Mouse (Mus musculus): ENCODE measurements around the gene Ugdh. TPM values are rescaled to one million over a fixed set of nuclear protein-coding genes. Genes with fewer than 3 reads are reported as not detected.
"Not testable (repeated sequence)": the region's sequence is repeated elsewhere in the genome, so short reads cannot be mapped to it uniquely, and the experiment has no call there.

Ugdh gene
- 47.7 and 48.7 TPM in 2 replicates for total RNA-seq (2021)
- long read RNA-seq, experiment 1, transcript Ugdh-201 (12 exons, 2,550 nt) = major isoform, 81 of 90 reads
- long read RNA-seq, experiment 1, partial matches to known transcripts = 4 of 90 reads
- long read RNA-seq, experiment 1, other reads (novel, unspliced or antisense) = 5 of 90 reads
- long read RNA-seq, experiment 2, transcript Ugdh-201 (12 exons, 2,550 nt) = major isoform, 58 of 65 reads
- long read RNA-seq, experiment 2, partial matches to known transcripts = 4 of 65 reads
- long read RNA-seq, experiment 2, other reads (novel, unspliced or antisense) = 3 of 65 reads

DNA sequence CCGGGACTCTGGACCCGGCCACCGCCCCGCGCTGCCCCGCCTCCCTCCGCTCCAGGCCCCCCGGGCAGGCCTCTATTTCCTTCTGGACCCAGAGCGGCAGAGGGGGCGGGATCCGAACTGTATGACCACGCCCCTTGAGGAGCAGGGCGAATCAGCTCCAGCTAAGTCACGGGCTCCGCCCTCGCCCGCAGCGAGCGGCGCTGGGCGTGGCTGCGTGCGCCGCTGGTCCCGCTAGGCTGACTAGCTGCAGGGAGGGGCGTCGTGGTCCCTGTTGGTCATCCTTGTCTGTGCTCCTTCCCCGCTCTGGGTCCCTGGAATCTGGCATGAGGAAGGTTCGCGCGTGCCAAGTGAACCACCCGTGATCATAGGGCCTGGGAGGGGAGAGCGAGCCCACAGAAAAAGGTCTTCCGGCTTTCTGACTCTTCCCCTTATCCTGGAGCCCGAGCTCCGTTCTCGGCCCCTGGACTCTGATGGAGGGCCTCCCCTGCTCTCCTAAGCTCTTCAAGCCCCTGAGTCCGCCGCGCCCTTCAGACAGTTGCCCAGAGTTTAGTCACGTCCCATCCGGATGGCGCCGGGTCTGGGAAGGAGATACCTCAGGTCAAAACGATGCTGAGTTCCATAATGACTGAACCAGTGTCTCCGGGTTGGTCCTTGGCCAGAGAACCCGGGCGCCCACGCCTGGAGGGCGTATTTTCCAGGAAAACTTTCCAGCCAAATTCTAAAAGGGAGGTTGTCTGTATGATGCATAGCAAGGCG lies at the start of gene Ugdh:
TSS of gene Ugdh (minus strand) at position 144 of the 756 bp plus-strand sequence.
- DNase-seq = peak; percentile 98

DNA sequence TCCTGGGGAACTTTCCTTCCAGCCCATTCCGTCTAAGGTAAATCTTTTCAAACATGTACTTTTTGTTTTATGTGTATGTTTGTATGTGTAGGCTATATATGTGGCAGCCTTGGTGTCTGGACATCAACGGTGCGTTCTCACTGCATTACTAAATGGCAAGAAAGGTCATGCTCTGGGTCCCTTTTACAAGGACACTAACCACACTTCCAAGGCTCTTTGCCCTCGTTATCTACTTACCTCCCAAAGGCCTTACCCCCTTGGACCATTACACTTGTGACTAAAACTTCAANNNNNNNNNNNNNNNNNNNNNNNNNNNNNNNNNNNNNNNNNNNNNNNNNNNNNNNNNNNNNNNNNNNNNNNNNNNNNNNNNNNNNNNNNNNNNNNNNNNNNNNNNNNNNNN lies 47.2 kb upstream of the Ugdh start:
- DNase-seq = no peak

DNA sequence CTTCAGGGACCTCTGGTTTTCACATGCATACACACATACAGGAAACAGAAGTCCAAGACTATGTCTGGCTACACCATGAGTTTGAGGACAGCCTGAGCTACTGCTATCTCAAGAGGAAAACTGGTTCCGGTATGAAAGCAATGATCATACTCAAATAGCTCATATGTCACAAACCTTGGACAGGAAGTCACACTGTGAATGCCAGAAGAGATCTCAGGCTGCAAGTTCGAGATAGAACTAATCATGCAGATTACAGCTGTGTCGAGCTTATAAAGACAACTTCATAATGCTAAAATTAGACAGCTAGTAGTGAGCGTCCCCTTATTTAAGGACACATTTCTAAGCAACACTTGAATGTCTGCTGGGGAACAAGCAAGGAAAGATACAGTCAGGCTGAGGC lies 44.8 kb upstream of the Ugdh start:
- no peak for DNase-seq

DNA sequence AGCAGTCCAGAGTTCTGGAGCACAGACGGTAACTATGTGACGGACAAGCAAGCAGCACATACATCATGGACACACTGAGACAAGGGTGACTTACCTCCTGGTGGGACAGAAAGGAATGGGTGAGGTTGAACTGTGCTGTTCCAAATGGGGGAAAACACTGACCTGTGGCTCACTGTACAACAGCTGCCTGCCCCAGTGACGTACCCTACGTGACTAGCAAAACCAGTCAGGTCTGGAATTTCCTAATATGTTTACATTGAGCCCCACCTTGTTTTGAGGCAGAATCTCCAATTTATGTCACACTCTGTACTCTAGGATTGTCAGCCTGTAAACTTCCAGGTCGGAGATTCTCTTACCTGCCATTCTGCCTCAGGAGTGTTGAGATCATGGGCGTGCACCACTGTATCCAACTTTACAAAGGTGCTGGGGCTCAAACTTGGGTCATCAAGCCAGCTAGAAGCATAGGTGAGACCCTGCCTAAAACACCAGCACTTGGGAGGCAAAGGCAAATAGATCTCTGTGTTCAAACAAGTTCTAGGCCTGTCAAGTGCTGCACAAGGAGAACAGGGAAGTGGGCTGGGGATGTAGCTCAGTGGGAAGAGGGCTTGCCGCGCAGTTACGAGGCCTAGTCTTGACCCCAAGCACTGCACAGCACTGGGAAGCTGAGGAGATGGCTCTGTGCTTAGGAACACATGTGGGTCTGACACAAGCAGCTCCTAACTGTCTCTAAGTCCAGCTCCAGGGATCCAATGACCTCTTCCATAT lies 44.1 kb upstream of the Ugdh start:
- DNase-seq = no peak

DNA sequence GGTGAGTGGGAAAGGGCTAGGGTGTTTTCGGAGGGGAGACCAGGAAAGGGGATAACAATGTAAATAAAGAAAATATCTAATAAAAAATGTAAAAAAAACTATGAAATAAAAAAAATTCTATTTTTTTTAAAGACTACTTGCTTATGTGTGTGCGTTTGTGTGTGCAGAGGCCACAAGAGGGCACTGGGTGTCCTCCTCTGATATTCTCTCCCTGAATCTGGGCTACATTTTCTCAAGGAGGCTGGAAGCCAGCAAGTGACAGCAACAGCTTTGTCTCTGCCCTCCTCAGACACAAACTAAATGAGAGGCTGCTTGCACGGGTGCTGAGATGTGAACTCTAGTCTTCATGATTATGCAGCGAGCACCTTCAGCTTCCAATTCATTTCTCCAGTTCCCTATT lies 42.5 kb upstream of the Ugdh start:
- DNase-seq = peak; percentile 45

DNA sequence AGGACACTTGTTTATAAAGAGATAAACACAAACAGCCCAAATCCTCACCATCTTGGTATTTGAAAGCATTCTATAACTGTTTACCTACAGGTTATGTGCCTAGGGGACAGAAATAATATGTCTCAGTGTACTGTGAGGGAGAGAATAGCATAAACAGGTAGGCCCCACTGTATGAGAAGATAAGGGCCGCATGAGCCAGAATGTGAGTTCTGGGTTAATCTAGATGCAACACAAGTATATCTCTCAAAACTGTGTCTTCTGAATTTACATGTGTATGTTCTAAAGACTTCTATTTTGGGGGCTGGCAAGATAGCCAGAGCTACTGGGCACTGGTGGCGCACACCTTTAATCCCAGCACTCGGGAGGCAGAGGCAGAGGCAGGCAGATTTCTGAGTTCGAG lies 41.0 kb upstream of the Ugdh start:
- not testable (repeated sequence) for DNase-seq

DNA sequence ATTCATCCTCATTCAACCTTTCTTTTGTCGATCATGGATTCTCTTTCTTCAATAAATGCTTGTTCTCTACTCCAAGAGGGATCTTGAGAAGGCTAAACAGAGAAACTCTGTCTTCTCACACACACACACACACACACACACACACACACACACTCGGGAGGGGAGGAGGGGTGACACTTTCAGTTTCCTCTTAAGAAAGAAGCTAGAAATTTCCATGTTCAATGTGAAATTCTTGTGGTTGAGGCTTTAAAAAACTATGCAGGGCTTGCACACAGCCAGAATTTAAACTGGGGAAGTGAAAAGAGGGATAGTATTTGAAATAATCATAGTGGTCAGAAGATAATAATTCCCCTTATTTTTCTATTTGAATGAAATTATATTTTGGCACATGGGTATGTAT lies 40.1 kb upstream of the Ugdh start:
- DNase-seq = no peak

DNA sequence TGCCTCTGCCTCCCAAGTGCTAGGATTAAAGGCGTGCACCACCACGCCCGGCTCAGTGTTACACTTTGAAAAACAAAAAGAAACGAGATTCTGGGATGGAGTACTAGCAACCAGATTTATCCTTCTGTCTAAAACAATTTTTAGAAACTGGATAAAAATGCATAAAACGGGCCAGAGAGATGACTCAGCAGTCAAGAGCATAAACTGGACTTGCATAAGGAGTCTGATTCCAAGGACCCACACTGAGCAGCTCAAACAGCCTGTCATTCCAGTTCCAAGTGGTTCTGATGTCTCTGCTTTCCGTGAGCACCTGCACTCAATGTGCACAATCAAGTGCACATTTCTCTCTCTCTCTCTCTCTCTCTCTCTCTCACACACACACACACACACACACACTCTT lies 34.0 kb upstream of the Ugdh start:
- DNase-seq = peak; percentile 38

DNA sequence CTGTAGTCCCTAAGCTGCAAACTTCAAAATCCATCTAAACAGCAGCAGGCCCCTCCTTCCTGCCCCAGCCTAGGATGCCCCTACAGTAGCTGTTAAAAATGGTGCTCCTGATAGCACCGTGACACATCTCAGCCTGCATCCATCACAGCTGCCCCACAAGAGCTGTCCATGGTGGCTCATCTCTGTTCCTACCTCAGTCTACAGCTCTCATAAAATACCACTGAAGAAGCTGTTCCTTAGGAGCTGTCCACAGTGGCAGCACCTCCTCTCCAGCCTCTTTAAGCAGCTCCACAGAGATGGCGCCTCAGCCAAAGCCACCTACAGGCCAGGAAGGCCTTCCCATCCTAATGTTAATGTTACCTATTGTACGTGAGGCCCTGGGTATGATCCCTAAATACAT lies 31.2 kb upstream of the Ugdh start:
- DNase-seq = no peak

DNA sequence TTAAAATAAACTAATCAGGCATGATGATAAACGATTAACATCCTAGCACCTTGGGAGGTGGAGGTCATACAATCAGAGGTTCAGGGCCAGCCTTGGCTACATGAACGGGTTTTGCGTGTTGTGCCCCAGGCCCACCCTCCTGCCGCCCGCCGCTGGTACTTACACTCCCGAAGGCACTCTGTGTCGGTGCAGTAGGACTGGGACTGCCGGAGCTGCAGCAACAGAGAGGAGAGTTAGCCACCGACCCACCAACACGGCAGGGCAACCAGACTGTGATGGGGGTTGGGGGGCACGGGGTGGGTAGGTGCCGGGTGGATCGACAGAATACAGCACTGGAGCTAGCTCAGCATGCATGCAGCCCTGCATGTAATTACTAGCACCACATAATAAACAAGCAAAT lies 24.6 kb upstream of the Ugdh start:
- DNase-seq = no peak

DNA sequence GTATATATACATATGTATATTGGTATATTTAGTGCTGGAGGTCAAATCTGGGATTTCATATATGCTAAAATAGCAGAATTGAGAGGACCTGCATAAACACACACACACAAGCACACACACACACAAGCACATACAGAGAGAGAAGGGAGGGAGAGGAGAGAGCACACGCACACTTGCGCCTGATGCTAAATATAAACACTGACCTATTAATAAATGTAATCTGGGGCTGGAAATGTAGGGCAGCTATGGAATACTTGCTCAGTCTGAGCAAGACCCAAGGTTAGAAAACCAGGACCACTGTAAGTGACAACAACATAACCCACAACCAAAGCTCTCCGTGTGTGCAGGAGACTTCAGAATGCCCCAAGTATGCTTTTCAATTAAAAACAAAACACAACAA lies 23.7 kb upstream of the Ugdh start:
- no peak for DNase-seq

DNA sequence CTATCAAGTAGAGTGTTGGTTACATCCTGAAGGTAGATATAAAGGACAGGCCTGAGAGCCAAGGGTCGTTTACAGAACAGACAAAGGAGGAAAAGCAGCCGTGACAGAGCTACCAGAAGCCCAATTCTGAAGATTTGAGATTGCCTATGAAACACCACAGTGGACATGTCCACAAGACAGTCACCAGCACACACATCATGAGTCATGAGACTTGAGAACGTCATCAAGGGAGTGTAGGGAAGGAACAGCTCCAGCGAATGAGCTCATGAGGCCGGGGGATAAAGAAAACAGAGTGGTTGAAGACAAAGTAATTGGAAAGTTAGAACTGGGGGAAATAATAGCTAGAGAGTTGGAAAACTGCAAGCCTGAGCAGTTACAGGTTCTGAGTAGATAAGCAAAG lies 22.1 kb upstream of the Ugdh start:
- peak; percentile 30 for DNase-seq

DNA sequence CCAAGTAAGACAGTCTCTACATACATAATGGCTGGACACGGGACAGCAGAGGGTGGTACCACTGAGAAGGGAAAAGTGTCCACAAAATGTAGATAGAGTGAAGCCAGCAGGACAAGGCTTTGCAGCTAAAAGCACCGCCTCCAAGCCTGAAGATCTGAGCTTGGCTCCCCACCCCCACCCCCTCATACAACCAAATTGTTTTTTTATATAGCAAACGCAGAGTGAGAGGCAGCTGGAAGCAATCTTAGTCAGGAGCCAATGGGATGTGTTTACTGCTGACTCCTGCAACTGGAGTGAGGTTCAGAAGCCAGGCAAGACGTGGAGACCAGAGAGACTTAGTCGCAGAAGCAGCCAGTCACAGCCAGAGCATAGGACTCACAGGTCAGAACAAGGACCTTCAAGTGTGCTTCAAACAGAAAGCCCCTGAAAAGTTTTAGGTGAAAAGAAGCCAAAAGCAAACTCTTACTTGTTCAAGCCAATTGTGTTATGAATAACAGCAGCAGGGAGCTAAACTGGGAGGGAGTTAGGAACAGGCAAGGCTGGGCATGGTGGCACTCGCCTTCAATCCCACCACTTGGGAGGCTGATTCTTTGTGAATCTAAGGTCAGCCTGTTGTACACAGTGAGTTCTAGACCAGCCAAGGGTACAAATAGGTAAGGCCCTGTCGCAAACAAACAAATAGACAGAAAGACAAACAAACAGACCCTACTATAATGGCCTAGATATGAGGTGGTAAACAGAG lies 21.5 kb upstream of the Ugdh start:
- DNase-seq = no peak

DNA sequence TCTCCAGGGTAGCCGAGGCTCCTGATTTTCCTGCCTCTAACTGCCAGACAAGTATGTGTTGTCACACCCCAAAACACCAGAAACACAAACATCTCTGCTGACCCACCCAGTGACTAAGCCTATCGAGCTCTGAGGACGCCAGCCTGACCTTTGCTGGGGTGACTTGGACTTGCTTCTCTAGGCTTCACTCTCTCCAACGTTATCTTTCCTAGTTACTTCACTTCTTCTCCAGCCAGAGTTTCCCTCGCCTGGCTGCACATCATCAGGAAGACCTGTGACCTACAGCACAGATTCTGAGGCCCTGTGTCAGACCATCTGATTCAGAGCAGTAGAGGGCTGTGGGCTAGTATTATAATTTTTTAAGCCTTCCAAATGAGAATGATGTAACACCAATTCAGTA lies 19.0 kb upstream of the Ugdh start:
- peak; percentile 56 for DNase-seq

DNA sequence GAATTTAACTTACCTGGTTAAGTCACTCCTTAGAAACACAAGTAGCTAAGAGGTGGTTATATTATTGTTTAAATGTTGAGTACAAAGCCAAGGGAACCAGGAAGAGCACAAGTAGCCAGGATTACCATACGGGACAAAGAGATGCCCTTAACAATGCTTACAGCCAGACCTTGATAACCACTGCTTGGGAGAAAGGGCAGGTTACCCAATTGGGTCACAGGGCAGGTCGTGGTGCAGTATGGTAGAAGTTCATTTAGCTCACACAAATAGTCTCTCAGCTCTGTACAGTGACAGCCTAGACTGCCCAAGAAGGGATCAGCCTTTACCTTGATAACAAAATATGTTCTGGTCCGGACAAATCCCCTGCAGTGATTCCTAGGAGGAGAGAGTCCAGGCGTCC lies 13.2 kb upstream of the Ugdh start:
- DNase-seq = no peak

DNA sequence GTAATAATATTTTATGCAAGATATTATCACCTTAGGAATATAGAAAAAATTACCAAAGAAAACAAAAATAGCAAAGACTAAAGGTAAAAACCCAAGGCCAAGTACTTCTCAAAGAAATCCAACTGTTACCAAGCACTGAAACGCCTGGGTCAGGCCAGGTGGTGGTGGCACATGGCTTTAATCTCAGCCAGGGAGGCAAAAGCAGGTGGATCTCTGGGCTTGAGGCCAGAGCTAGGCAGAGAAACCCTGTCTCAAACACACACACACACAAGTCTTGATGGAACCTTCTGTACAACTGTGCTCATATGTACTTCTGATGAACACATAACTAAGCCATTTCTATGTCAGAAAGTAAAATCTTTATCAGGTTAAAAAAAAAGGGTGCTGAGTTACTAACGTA lies 12.1 kb upstream of the Ugdh start:
- no peak for DNase-seq

DNA sequence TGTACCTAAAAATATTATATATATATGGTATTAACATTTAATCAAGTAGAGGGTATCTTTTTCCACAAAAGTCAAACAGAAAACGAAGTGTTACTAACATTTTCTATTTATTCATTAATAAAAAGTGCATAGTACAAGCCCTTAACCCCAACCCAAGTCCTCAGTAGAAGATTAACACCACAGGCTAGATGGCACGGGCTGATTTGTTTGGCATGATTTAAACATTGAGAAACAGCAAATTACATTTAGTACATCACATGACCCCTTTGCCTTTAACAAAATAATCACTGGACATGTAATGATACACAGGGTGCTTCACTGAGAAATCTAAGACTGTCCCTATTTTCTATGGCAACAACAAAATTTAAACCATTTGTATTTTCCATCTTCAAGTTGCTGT lies 11.0 kb upstream of the Ugdh start:
- DNase-seq = no peak

DNA sequence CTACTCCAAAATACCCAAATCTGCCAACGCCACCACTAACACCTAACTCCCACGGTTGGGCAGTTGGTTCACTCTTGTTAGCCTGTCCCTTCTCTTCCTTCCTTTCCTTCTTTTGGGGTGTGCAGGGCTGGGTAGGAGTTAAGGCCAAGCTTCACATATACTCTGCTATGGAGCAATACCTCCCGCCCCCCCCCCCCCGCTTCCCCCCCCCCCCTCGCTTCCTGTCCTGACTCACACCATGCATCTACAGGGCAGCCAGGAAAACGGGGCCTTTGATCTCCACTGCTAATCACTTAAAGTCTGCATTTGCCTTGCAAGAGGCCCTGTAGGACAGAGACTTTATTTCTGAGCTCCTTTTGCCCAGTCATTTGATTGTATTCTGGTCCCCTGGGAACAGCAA lies 9.2 kb upstream of the Ugdh start:
- peak; percentile 45 for DNase-seq

DNA sequence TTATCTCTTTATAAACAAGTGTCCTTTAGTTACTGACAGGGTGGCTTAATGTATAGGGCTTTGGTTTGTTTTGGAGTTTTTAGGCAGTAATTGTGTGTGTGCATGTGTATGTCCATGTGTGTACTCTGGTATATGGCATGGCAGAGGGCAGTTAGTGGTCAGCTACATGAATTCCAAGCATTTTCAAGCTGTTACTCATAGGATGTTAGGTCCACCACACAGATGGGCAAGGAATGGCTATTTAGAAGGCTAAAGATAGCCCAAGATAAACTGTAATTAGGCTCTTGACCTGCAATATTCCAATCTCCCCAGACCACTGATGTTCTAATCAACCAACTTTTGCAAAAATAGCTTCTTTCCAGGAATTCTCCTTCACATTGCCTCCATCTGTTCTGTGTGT lies 2.3 kb upstream of the Ugdh start:
- DNase-seq = no peak

DNA sequence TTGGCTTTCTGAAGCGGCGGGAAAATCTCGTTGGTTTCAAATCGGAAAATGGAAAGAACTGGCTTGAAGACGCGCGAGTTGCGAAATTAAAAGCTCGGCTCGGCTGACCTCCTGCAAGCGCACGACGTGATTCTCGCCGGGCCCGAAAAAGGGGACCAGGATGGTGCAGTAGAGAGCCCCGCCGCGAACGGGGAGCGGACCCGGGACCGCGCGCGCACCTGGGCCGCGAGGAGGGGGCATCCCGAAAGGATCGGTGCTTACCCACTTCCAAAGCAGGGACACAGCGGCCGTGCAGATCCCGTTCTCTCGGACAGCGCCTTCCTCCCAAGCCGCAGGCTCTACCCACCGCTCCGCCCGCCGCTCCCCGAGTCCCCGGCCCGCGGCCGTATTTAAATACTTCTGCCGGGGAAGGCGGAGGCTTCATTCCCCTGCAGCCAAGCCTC lies 365 bp downstream of the Ugdh start:
- peak; percentile 72 for DNase-seq

DNA sequence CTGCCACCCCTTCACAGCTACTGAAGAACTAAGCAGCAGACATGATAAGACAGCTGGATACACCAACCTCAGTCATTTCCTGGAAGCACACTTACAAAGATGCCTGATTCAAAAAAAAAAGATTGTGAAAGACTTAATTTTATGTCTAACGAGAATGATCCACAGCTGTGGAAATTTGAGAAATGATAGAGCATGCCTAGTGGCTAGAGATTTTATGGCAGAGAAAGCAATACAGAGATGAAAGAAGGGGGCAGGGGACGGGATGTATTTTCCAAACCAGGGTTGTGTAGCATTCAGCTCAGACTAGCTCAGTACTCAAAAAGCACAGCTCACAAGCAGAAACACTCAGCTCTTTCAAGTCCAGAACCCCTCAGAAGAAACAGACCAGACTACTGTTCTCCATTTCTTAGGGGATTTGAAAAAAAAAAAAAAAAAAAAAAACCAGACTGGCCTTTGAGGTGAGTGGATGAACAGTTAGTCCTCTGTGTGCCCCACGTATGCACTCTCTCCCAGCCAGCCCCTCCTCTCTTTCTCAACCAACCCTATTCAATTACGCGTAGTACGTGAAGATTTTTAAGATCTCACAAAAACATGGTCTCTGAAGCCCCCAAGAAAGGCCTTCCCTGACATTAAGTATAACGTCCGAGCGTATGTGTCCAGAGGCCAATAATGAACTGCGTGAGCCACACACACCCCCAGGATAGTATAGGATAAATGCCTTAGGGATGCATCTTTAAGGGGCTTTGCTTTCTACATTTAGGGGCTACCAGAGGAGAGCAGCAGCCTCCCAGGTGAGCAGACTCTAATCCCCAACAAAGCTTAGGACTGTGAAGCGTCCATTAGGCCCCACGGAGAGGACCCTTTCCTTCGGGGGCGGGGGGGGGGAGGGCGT lies 1.0 kb downstream of the Ugdh start:
- no peak for DNase-seq

Measured in adrenal gland, postnatal 14 days (tissue).